Mouse (Mus musculus) olfactory bulb, adult 2 months (tissue): ENCODE measurements around the gene Slco3a1.

Experiments
- CTCF ChIP-seq: fragments of 200-500 bp; IDR thresholded peaks from 2 replicates; pipeline ENCODE4 v1.5.1; 2012; ENCODE audit warnings: low read depth, mild to moderate bottlenecking, low read length, moderate library complexity; ENCODE audit not compliant: insufficient read depth
- POLR2A ChIP-seq: fragments of 200-500 bp; IDR thresholded peaks from 2 replicates; pipeline ENCODE4 v1.6.1; 2012; ENCODE audit warnings: mild to moderate bottlenecking, low read depth, low read length, moderate library complexity; ENCODE audit not compliant: insufficient read depth

GRCm38 (mm10) chr7:74499470-74499869 lies 55.1 kb downstream of the Slco3a1 start:
- TF ChIP-seq POLR2A (no peak), CTCF (no peak)
